Mouse (Mus musculus) cerebellum, adult 9-10 months (tissue): ENCODE measurements at regions not wholly inside any gene's neighbourhood (a gene's known extent, or its start where the extent isn't known, plus 50 kb on each side); places are given as distances from the start of the nearest gene placed in this dataset.

ENCODE experiments used
- DNase-seq: peaks from one replicate; pipeline ENCODE4 v3.0.0; 2022

DNA sequence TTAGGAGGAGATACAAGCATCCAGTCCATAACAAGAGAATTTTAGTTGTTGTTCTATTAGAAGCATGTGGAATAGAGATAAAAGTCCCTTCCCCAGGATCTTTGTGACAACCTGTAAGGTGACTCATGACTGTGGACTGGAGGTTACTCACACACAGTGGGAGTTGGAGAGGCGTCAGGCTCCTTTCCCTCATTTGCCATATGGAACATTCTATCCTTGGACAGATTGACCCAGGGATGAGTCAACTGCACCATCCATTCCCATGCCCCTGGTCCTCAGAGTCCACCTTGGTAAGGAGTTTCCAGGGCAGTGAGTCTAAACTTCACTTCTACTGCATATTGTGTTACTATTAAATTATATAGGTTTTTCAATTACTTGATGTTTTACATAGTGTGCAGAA lies 444.9 kb upstream of the Mon1b start:
- peak; percentile 58 for DNase-seq

DNA sequence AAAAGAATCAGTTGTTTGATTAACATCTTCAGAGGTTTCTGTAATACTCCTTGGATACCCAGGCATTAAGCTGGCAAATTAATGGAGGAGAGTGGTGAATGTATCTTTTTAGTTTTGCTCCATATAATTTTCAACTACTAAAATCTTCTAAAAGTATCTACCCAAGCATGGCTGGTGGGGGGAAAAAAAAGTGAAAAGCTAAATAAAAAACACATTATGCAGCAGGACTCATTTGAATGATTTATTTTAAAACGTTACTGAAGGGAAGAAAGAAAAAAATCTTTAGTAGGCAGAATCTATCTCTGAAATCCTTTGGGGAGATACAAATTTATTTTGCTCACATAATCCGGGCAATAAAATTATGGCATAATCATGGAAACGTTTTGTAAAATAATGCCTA lies 443.9 kb upstream of the Mon1b start:
- no peak for DNase-seq
